Mouse (Mus musculus) lung, postnatal 0 days (tissue): Measurements from ENCODE around the gene Tuba1c. TPM values are rescaled to one million over a fixed set of nuclear protein-coding genes. Genes with fewer than 3 reads are reported as not detected.
A peak's percentile ranks its signal among the peaks of the same experiment; 100 is the strongest.

Experiments
- ATAC-seq: fragments of 200-750 bp; cut with Nextera tagmentation; 2 replicates; pipeline ENCODE4 v1.8.0; 2017; ENCODE audit warnings: moderate library complexity
- DNase-seq: peaks from one replicate; pipeline ENCODE4 v3.0.0-alpha.2; 2016; ENCODE audit warnings: low spot score
- H3K27ac ChIP-seq: fragments of 300-500 bp; sonication (generic); 2 replicates; pipeline ENCODE4 v1.5.1; 2014; ENCODE audit warnings: antibody characterized with exemption, mild to moderate bottlenecking, low read length, mixed read lengths
- H3K27me3 ChIP-seq: fragments of 300-500 bp; sonication (generic); replicated peaks from 2 replicates; pipeline ENCODE4 v1.6.1; 2014; ENCODE audit warnings: low read length, mixed read lengths; ENCODE audit not compliant: insufficient read depth
- H3K36me3 ChIP-seq: fragments of 300-500 bp; sonication (generic); 2 replicates; pipeline ENCODE4 v1.6.1; 2014; ENCODE audit warnings: low read length, mixed read lengths; ENCODE audit not compliant: insufficient read depth
- H3K4me1 ChIP-seq: fragments of 300-500 bp; sonication (generic); 2 replicates; pipeline ENCODE4 v1.6.1; 2014; ENCODE audit warnings: antibody characterized with exemption, low read depth, low read length, mixed read lengths; ENCODE audit not compliant: insufficient read depth
- H3K4me2 ChIP-seq: fragments of 300-500 bp; sonication (generic); replicated peaks from 2 replicates; pipeline ENCODE4 v1.6.1; 2014; ENCODE audit warnings: low read depth, mild to moderate bottlenecking, low read length, moderate library complexity, mixed read lengths
- H3K4me3 ChIP-seq: fragments of 300-500 bp; sonication (generic); 2 replicates; pipeline ENCODE4 v1.5.1; 2014; ENCODE audit warnings: low read depth, low read length
- H3K9ac ChIP-seq: fragments of 300-500 bp; sonication (generic); replicated peaks from 2 replicates; pipeline ENCODE4 v1.6.1; 2014; ENCODE audit warnings: low read depth, mild to moderate bottlenecking
- H3K9me3 ChIP-seq: fragments of 300-500 bp; sonication (generic); 2 replicates; pipeline ENCODE4 v1.6.1; 2016; ENCODE audit warnings: low read length, mixed read lengths
- CTCF ChIP-seq: IDR thresholded peaks from 2 replicates; pipeline ENCODE4 v1.5.1; 2016; ENCODE audit warnings: antibody characterized with exemption, mild to moderate bottlenecking
- EP300 ChIP-seq: IDR thresholded peaks from 2 replicates; pipeline ENCODE4 v1.6.1; 2016; ENCODE audit warnings: antibody characterized with exemption, mild to moderate bottlenecking, control low read depth
- whole genome bisulfite sequencing: fragments of 180-500 bp; shearing (Covaris S2); extraction: QIAGEN DNeasy Blood & Tissue Kit; methylation state at CpG from one replicate; pipeline ENCODE4 v1.1.7; 2014; 5-methylcytosine and 5-hydroxymethylcytosine counted together
- polyA plus RNA-seq: library from polyadenylated mRNA; unstranded; fragments of >200 nt; fragmentation: Nextera tagmentation; extraction: Ambion mirVana; gene quantifications from 2 replicates; pipeline ENCODE4 v1.2.1, GENCODE M21; 2015

Tuba1c gene
- polyA plus RNA-seq, 1 experiment from 2014 or later: 45.1 TPM

GRCm38 (mm10) chr15:99001451-99001931 lies 28.2 kb upstream of the Tuba1c start:
- ATAC-seq (peak; percentile 39), DNase-seq (peak; percentile 58)
- H3K27me3 ChIP-seq: no peaks in the 10 kb centered on the region
- no peaks in the 10 kb centered on the region for H3K36me3 ChIP-seq
- peak overlapping the region; percentile 49 for H3K4me2 ChIP-seq
- no peak overlapping the region for H3K9ac ChIP-seq
- 0 out of 2 replicates have a peak, but pooled peaks cover 6% of the 10 kb centered on the region for H3K4me1 ChIP-seq
- H3K9me3 ChIP-seq: no peaks in the 10 kb centered on the region
- 13% methylated on average over 17 of the region's 17 CpGs for WGBS
- H3K27ac ChIP-seq: no peak overlapping the region
- TF ChIP-seq EP300 (no peak), CTCF (peak; percentile 5; the same call in 1 of the 2 replicates)
- H3K4me3 ChIP-seq: no peak overlapping the region

GRCm38 (mm10) chr15:99003600-99003999 lies 26.1 kb upstream of the Tuba1c start:
- 90% methylated on average over 5 of the region's 5 CpGs for WGBS
- TF ChIP-seq CTCF: peak; percentile 23; the same call in 1 of the 2 replicates
- no peak for TF ChIP-seq EP300
- H3K4me3 ChIP-seq: no peak overlapping the region
- H3K4me2 ChIP-seq: no peak overlapping the region
- no peaks in the 10 kb centered on the region for H3K36me3 ChIP-seq
- H3K4me1 ChIP-seq: 0 out of 2 replicates have a peak, but pooled peaks cover 6% of the 10 kb centered on the region
- no peaks in the 10 kb centered on the region for H3K27me3 ChIP-seq
- no peak overlapping the region for H3K27ac ChIP-seq
- DNase-seq (no peak), ATAC-seq (no peak)
- no peak overlapping the region for H3K9ac ChIP-seq
- no peaks in the 10 kb centered on the region for H3K9me3 ChIP-seq

- H3K4me3 ChIP-seq: no peak overlapping the region
- 18% methylated on average over 6 of the region's 6 CpGs for WGBS
- H3K9me3 ChIP-seq: no peaks in the 10 kb centered on the region
- H3K9ac ChIP-seq: no peak overlapping the region
- DNase-seq: peak; percentile 84
- H3K4me2 ChIP-seq: no peak overlapping the region
- no peaks in the 10 kb centered on the region for H3K4me1 ChIP-seq
- no peaks in the 10 kb centered on the region for H3K27me3 ChIP-seq
- TF ChIP-seq CTCF: no peak
- TF ChIP-seq EP300: no peak
- no peaks in the 10 kb centered on the region for H3K36me3 ChIP-seq
- peak; percentile 91 for ATAC-seq
- H3K27ac ChIP-seq: no peak overlapping the region; the same call in 1 of the 2 replicates
These were observed 20.9 kb upstream of the Tuba1c start for GRCm38 (mm10) chr15:99008801-99009241.

GRCm38 (mm10) chr15:99010896-99011295 lies 18.8 kb upstream of the Tuba1c start:
- Histone ChIP-seq H3K9ac (no peak overlapping the region), H3K9me3 (no peaks in the 10 kb centered on the region), H3K27ac (no peak overlapping the region), H3K4me3 (no peak overlapping the region), H3K4me2 (no peak overlapping the region), H3K27me3 (no peaks in the 10 kb centered on the region), H3K36me3 (no peaks in the 10 kb centered on the region), H3K4me1 (no peaks in the 10 kb centered on the region)
- ATAC-seq: no peak
- WGBS: 88% methylated on average over 2 of the region's 2 CpGs
- TF ChIP-seq EP300: no peak
- no peak for TF ChIP-seq CTCF
- DNase-seq: no peak

- Histone ChIP-seq H3K9me3 (no peaks in the 10 kb centered on the region), H3K27ac (no peak overlapping the region)
- no peak for ATAC-seq
These were observed 17.7 kb upstream of the Tuba1c start for GRCm38 (mm10) chr15:99011946-99012345.

GRCm38 (mm10) chr15:99014496-99015030 lies 15.1 kb upstream of the Tuba1c start:
- Histone ChIP-seq H3K27me3 (no peaks in the 10 kb centered on the region), H3K4me1 (no peaks in the 10 kb centered on the region), H3K27ac (no peak overlapping the region), H3K4me3 (no peak overlapping the region), H3K4me2 (no peak overlapping the region), H3K9me3 (no peaks in the 10 kb centered on the region), H3K9ac (no peak overlapping the region), H3K36me3 (no peaks in the 10 kb centered on the region)
- TF ChIP-seq CTCF (no peak), EP300 (no peak)
- 54% methylated on average over 9 of the region's 9 CpGs for WGBS
- ATAC-seq (no peak), DNase-seq (no peak)

More at GRCm38 (mm10) chr15:99011946-99012345, 17.7 kb upstream of the Tuba1c start:
- H3K4me2 ChIP-seq: no peak overlapping the region
- TF ChIP-seq CTCF (no peak), EP300 (no peak)
- no peak for DNase-seq
- H3K9ac ChIP-seq: no peak overlapping the region
- WGBS: 52% methylated on average over 3 of the region's 3 CpGs
- no peaks in the 10 kb centered on the region for H3K27me3 ChIP-seq
- no peaks in the 10 kb centered on the region for H3K4me1 ChIP-seq
- no peak overlapping the region for H3K4me3 ChIP-seq
- H3K36me3 ChIP-seq: no peaks in the 10 kb centered on the region
